Mouse (Mus musculus): ENCODE results near the gene Tmem98. TPM values are rescaled to one million over a fixed set of nuclear protein-coding genes. Genes with fewer than 3 reads are reported as not detected.

Gene Tmem98
- polyA plus RNA-seq, 1 experiment, result not detected

GRCm38 (mm10) chr11:80868039-80868438 is 58.1 kb downstream of the Tmem98 start:
- no peak for TF ChIP-seq GATA1 (IDR thresholded peaks at IDR 0.05; ENCODE audit: low read length)

Other genes with a start within 250 kb of the Tmem98 start
- not detected in 2 replicates for gene Myo1d, start 30.1 kb upstream of the Tmem98 start, polyA plus RNA-seq (2012)
- not detected in 2 replicates for gene Spaca3, start 48.2 kb downstream of the Tmem98 start, polyA plus RNA-seq (2012)

Measured in G1E-ER4 (cell line).